Comparison of ENCODE assay signal across 8 mouse cellular contexts in genomic region chr6:148354509-148355474, GRCm38 (mm10).
DNase-seq lines count a peak whose midpoint lies in the region; ATAC-seq and TF ChIP-seq lines count a peak whose summit lies in the region.

No protein-coding gene starts in this region.

- 32% methylated on average over 85 of the region's 85 CpGs for WGBS in hindbrain, embryonic 16.5 days
- 26% methylated on average over 85 of the region's 85 CpGs for WGBS in limb, embryonic 11.5 days
- WGBS in midbrain, embryonic 11.5 days: 32% methylated on average over 84 of the region's 85 CpGs
- WGBS in stomach, embryonic 14.5 days: 38% methylated on average over 85 of the region's 85 CpGs

- H3K4me3 ChIP-seq in gastrocnemius, adult 2 months: peak overlapping the region; percentile 63
- H3K4me3 ChIP-seq in hindbrain, embryonic 16.5 days (ENCODE audit: low read length): peak overlapping the region; percentile 46
- H3K4me3 ChIP-seq in limb, embryonic 11.5 days (ENCODE audit: low read depth, low read length): peak overlapping the region; percentile 43
- peak overlapping the region; percentile 39 for H3K4me3 ChIP-seq in midbrain, embryonic 11.5 days (ENCODE audit: low read depth, low read length)
- H3K4me3 ChIP-seq in stomach, embryonic 14.5 days (ENCODE audit: low read depth, low read length): peak overlapping the region; percentile 40

- DNase-seq in cerebellum, adult 11 months: peak; percentile 20
- DNase-seq in cerebellum, postnatal 10 days: peak; percentile 84 to 89
- peak; percentile 55 for DNase-seq in gastrocnemius, adult 2 months
- peak; percentile 93 for DNase-seq in limb, embryonic 11.5 days (ENCODE audit: low spot score)
- peak; percentile 98 for DNase-seq in midbrain, embryonic 11.5 days (ENCODE audit: low spot score, missing footprints)

- peaks cover 2% of the 10 kb centered on the region; the same call in 1 of the 2 replicates for H3K9me3 ChIP-seq in hindbrain, embryonic 16.5 days (ENCODE audit: control insufficient read depth, low read length)
- no peaks in the 10 kb centered on the region for H3K9me3 ChIP-seq in limb, embryonic 11.5 days (ENCODE audit: control insufficient read depth, low read length)
- H3K9me3 ChIP-seq in midbrain, embryonic 11.5 days (ENCODE audit: control insufficient read depth, low read length): peaks cover 3% of the 10 kb centered on the region; the same call in 1 of the 2 replicates
- no peaks in the 10 kb centered on the region; the same call in 1 of the 2 replicates for H3K9me3 ChIP-seq in stomach, embryonic 14.5 days (ENCODE audit: control insufficient read depth, low read depth, low read length)

- intact Hi-C loops in gastrocnemius, adult 2 months (cut with DNase I): no loop called here

- no peaks in the 10 kb centered on the region for H3K4me1 ChIP-seq in hindbrain, embryonic 16.5 days (ENCODE audit: control insufficient read depth, insufficient read depth, low read depth, low read length)
- 0 out of 2 replicates have a peak, but pooled peaks cover 3% of the 10 kb centered on the region for H3K4me1 ChIP-seq in limb, embryonic 11.5 days (ENCODE audit: control insufficient read depth, insufficient read depth, low read length)
- H3K4me1 ChIP-seq in midbrain, embryonic 11.5 days (ENCODE audit: control insufficient read depth, insufficient read depth, low read length): peaks cover 2% of the 10 kb centered on the region; the same call in 1 of the 2 replicates
- no peaks in the 10 kb centered on the region for H3K4me1 ChIP-seq in stomach, embryonic 14.5 days (ENCODE audit: control insufficient read depth, insufficient read depth, low read length)

- peak; percentile 36 for TF ChIP-seq CTCF in gastrocnemius, adult 2 months (IDR thresholded peaks at IDR 0.05)

- no peak for ATAC-seq in cerebellum, adult (ENCODE audit: insufficient number of reproducible peaks, low FRiP score, low TSS enrichment)
- peak; percentile 92 for ATAC-seq in hindbrain, embryonic 16.5 days
- peak; percentile 78 for ATAC-seq in limb, embryonic 11.5 days (ENCODE audit: insufficient number of reproducible peaks, low FRiP score, low TSS enrichment, low read depth)
- ATAC-seq in midbrain, embryonic 11.5 days (ENCODE audit: low FRiP score): peak; percentile 80
- ATAC-seq in stomach, embryonic 14.5 days (ENCODE audit: insufficient number of reproducible peaks, insufficient read depth, low FRiP score, low read depth): peak; percentile 76; the same call in 1 of the 2 replicates

- H3K9ac ChIP-seq in hindbrain, embryonic 16.5 days (ENCODE audit: low read depth, low read length): peak overlapping the region; percentile 63
- H3K9ac ChIP-seq in limb, embryonic 11.5 days (ENCODE audit: low read length): peak overlapping the region; percentile 68
- peak overlapping the region; percentile 59 for H3K9ac ChIP-seq in midbrain, embryonic 11.5 days (ENCODE audit: low read length)
- H3K9ac ChIP-seq in stomach, embryonic 14.5 days (replicated peaks; ENCODE audit: low read depth, low read length): no peak overlapping the region; the same call in 1 of the 2 replicates

- no peaks in the 10 kb centered on the region for H3K27me3 ChIP-seq in hindbrain, embryonic 16.5 days (replicated peaks; ENCODE audit: control insufficient read depth, insufficient read depth, low read length)
- no peaks in the 10 kb centered on the region for H3K27me3 ChIP-seq in limb, embryonic 11.5 days (ENCODE audit: control insufficient read depth, insufficient read depth, low read length)
- H3K27me3 ChIP-seq in midbrain, embryonic 11.5 days (ENCODE audit: control insufficient read depth, insufficient read depth, low read length): no peaks in the 10 kb centered on the region
- no peaks in the 10 kb centered on the region for H3K27me3 ChIP-seq in stomach, embryonic 14.5 days (ENCODE audit: control insufficient read depth, insufficient read depth, low read length)

- peaks cover 4% of the 10 kb centered on the region; the same call in 1 of the 2 replicates for H3K36me3 ChIP-seq in hindbrain, embryonic 16.5 days (ENCODE audit: control insufficient read depth, insufficient read depth, low read length)
- no peaks in the 10 kb centered on the region; the same call in 1 of the 2 replicates for H3K36me3 ChIP-seq in limb, embryonic 11.5 days (ENCODE audit: control insufficient read depth, insufficient read depth, low read length)
- no peaks in the 10 kb centered on the region for H3K36me3 ChIP-seq in midbrain, embryonic 11.5 days (ENCODE audit: control insufficient read depth, insufficient read depth, low read length)
- H3K36me3 ChIP-seq in stomach, embryonic 14.5 days (ENCODE audit: control insufficient read depth, insufficient read depth, low read length): no peaks in the 10 kb centered on the region; the same call in 1 of the 2 replicates

- H3K4me2 ChIP-seq in hindbrain, embryonic 16.5 days (ENCODE audit: low read length): peak overlapping the region; percentile 56
- H3K4me2 ChIP-seq in limb, embryonic 11.5 days (ENCODE audit: low read depth, severe bottlenecking): peak overlapping the region; percentile 61
- H3K4me2 ChIP-seq in midbrain, embryonic 11.5 days: peak overlapping the region; percentile 47
- peak overlapping the region; percentile 52 for H3K4me2 ChIP-seq in stomach, embryonic 14.5 days (replicated peaks; ENCODE audit: low read depth, low read length)

- H3K27ac ChIP-seq in gastrocnemius, adult 2 months: 0 out of 2 replicates have a peak overlapping the region, but pooled peaks have one; percentile 24
- no peak overlapping the region for H3K27ac ChIP-seq in hindbrain, embryonic 16.5 days (ENCODE audit: low read depth, low read length)
- H3K27ac ChIP-seq in limb, embryonic 11.5 days (replicated peaks; ENCODE audit: low read depth, low read length): no peak overlapping the region
- H3K27ac ChIP-seq in midbrain, embryonic 11.5 days (ENCODE audit: low read depth, low read length): no peak overlapping the region
- H3K27ac ChIP-seq in stomach, embryonic 14.5 days (ENCODE audit: low read length): no peak overlapping the region

Comparison
In these comparisons a context has a peak if more than half of its experiments do, and no peak if none do; other contexts are left out.
1. DNase-seq: peak in every context shown above with its lines; median percentile 98 in midbrain, embryonic 11.5 days; 93 in limb, embryonic 11.5 days; 86 in cerebellum, postnatal 10 days; 55 in gastrocnemius, adult 2 months; 20 in cerebellum, adult 11 months.